Mouse (Mus musculus) cerebellum, adult 18-20 months (tissue): ENCODE data around the gene Dnaaf3.
A peak's percentile ranks its signal among the peaks of the same experiment; 100 is the strongest.
"Not testable (repeated sequence)": the region's sequence is repeated elsewhere in the genome, so short reads cannot be mapped to it uniquely, and the experiment has no call there.

ENCODE experiments used
- DNase-seq, 2 experiments: peaks; one replicate each; pipeline ENCODE4 v3.0.0; 2021

Dnaaf3 gene

DNA sequence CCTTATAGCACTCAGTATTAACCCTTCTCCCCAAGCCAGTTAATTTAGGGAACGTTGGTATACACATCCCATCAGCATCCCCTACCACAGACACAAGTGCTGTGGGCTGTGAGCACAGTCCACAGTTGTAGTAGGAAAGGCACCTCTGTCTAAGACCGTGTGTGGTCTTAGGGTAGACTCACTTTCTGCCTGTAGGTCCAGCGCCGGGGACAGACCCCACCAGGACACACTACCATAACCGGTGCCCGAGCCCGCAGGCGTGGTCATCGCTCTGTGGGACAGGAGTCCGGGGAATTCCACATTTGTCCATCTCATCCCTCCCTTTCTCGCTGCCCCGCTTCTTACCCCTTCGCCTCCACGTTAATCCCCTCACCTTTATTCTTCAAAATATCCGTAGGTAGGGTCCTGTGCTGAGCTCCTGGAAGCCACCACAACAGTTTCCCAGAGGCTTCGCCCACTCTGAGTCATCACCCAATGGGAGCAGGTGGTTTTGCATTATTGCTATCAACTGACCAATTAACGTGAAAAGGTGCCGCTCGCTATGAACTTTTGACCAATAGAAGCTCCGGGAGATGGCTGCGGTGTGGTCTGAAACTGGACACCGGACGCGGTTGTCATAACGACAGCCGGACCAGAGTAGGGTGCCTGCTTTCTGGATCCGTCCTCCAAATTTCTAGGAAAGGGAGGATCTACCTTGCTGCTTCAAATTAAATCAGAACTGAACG lies at the start of gene Dnaaf3:
Dnaaf3 (minus strand) TSS at position 449 of the 725 bp plus-strand sequence.
- DNase-seq, result no peak

DNA sequence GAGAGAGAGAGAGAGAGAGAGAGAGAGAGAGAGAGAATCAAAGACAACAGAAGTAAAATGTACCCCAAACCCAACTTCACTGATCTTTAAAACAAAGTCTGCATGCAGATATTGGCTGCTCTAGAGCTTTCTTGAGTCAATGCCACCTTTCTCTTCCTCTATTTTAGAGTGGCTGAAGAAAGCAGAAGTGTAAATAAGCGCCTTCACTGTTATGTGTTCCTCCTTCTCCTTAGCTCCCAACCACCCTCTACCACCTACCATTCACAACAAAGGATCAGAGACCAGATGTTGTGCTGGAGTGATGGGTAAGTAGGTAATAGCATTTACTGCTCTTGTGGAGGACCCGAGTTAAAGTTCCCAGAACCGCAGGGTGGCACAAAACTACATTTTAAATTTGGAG lies 49.2 kb upstream of the Dnaaf3 start:
- not testable (repeated sequence) for DNase-seq

DNA sequence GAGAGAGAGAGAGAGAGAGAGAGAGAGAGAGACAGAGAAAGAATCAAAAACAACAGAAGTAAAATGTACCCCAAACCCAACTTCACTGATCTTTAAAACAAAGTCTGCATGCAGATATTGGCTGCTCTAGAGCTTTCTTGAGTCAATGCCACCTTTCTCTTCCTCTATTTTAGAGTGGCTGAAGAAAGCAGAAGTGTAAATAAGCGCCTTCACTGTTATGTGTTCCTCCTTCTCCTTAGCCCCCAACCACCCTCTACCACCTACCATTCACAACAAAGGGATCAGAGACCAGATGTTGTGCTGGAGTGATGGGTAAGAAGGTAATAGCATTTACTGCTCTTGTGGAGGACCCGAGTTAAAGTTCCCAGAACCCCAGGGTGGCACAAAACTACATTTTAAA lies 40.1 kb upstream of the Dnaaf3 start:
- not testable (repeated sequence) for DNase-seq

DNA sequence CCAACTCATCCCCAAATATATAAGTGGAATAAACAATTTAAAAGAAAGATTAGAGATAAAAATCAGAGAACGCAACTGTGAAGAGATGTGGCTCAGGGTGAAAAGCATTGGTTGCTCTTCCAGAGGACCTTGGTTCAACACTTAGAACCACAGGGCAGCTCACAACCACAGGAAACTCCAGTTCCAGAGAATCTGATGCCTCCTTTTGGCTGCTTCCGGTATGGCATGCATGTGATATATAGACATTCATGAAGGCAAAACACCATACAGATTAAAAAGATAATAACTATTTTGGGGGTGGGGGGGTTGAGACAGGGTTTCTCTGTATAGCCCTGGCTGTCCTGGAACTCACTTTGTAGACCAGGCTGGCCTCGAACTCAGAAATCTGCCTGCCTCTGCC lies 30.4 kb upstream of the Dnaaf3 start:
- no peak for DNase-seq

DNA sequence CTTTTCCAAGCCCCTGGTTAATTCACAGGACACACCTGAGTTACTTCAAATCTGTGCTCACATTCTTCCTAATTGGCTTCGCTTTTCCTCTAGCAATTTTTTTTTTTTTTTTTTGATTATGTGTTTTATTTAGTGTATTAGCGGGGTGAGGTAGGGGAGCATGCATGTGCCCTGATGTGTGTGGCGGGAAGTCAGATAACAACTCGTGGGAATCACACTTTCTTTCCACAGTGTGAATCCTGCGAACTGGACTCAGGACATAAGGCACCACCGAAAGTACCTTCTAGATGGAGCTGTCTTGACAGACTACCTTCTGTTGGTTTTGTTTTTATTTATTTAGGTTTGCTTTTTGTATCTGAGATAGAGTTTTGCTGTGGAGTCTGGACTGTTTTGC lies 24.9 kb upstream of the Dnaaf3 start:
- no peak for DNase-seq

DNA sequence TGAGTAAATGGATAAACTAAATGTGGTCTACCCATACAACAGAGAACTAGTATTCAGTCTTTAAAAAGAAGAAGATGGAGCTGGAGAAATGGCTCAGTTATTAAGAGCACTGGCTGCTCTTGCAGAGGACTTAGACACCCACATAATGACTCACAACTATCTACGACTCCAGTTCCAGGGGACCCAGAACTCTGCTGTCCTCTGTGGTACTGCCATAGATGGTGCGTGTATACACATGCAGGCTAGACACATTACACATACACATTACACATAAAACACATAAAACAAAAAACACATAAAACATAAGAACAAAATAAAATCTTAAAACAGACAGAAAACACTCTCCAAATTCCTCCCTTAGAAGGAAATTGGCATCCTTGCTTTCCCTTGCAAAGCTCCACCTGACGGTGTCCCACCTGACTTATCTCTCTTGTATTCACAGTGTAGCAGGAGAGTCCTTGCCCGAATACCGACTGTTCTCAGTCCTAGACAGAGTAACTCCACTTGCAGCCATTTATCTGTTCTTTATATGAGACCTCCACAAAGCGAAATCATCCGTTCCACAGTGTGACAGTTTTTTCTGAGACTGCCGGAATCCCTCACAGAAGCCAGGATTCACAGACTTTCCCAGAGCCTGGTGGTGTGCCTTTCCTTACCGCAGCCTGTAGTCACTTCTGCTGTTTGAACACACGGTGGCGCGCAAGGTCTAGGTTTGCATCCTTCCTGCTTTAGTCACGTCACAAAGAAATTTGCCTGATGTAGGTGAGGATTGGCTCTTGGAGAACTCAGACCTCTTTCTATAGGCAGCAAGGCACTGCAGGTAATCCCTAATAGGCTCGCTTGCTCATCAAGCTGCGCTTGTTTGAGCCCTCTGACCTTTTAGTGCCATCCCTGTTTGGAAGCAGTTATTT lies 24.3 kb upstream of the Dnaaf3 start:
- DNase-seq, result peak; percentile 85 to 87

DNA sequence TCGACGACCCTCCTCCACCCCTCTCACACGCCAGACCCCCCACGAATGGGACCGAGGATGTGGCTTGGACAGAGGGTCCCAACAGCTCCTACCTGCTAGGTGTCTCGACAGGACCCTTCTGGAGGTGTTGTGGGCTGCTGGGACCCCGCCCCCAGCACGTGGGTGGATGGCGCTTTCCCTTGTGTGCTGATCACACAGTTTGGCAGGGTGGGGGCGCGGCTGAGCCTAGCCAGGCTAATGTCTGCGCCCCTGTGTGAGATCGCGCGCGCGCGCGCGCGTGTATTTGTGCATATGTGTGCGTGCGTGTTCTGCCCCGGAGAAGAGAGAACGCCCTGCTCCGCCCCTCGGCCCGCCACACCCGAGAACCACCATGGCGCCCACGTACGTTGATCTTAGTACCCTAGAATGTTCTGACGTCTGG lies 15.0 kb upstream of the Dnaaf3 start, which contains the start of gene Syt5:
Syt5 (minus strand) TSS at position 321 of the 421 bp plus-strand sequence.
- DNase-seq, result peak; percentile 37 to 46

DNA sequence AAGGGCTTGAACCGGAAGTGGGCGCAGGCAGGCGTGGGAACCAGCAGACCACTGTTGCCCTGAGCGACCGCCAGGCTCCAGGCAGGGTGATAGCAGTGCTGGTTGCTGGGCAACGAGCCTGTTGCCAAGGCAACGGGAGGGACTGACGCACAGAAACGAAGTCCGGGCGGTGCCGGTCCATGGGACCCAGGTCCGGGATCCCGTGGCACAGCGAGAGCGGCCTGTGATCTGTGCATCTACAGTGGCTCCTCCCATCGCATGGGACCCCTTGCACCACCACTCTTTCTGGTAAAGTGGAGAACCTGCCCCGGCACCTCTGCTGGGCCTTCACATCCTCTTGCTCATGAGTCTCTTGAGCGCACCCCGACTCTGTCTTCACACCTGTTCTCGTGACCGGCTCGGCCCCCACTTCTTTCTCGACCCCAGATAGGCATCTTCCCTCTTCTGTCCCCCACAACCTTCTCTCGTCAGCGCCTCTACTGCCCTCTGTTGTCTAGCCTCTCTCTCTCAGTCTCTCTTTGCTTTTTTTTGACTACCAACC lies 14.4 kb upstream of the Dnaaf3 start:
- DNase-seq, result peak; percentile 87 to 88

DNA sequence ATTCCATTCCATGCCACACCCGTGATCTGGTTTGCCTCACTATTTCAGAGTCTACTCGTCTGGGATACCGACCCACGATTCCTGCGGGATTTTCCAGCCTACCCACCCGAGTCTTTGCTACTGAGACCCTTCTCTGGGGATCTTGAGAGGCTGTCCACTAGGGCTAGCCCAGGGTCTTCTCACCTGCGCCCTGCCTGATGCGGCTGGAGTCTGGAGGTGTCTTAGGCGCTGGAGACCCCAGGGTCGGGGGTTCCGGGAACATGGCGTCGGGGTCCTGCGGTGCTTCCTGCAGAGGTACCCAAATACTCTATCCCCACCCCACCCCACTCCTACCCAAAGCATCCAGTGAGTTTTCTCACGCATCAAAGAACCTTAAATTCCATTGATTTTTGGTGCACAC lies 13.8 kb upstream of the Dnaaf3 start:
- no peak for DNase-seq

DNA sequence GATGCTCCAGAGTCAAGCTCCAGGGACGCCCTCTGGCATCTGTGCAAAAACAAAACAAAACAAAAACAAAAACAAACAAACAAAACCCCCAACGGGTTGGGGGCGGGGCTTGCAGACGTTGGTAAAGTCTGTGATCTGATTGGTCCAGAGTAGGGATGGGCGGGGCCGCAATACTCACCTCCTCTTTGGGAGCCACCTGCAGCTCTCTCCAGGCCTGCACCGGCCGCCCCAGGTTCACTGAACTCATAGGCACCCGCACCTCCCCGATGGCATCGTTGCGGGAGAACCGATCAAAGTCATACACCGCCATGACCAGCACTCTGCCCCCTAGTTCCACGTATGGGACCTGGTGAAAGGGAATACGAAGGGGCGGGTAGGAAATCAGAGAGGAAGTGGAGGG lies 9.8 kb upstream of the Dnaaf3 start:
- DNase-seq, result no peak

DNA sequence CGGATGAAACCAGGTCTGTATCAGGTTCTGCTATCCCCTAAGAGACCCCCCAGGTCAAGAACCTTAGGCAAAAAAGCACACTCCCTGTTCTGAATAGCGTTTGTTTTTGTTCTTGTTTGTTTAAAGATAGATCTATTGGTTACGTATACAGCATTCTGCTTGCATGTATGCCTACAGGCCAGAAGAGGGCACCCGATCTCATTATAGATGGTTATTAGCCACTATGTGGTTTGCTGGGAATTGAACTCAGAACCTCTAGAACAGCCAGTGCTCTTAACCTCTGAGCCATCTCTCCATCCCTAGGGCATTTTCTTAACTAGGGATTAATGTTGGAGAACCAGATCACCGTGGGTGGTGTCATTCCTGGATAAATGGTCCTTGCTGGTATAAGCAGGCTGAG lies 9.1 kb upstream of the Dnaaf3 start:
- DNase-seq, result no peak

DNA sequence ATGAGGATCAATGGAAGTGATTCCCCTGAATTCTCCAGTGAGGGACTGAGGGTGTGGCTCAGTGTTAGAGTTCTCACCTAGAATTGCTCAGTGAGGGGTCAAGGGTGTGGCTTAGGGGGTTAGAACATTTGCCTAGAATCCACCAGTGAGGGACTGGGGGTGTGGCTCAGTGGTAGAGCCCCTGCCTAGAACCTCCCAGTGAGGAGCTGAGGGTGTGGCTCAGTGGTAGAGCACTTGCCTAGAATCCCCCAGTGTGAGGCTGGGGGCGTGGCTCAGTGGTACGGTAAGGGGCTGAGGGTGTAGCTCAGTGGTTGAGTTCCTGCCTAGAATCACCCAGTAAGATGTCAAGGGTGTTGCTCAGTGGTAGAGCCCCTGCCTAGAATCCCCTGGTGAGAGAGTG lies 6.8 kb upstream of the Dnaaf3 start:
- no peak for DNase-seq

DNA sequence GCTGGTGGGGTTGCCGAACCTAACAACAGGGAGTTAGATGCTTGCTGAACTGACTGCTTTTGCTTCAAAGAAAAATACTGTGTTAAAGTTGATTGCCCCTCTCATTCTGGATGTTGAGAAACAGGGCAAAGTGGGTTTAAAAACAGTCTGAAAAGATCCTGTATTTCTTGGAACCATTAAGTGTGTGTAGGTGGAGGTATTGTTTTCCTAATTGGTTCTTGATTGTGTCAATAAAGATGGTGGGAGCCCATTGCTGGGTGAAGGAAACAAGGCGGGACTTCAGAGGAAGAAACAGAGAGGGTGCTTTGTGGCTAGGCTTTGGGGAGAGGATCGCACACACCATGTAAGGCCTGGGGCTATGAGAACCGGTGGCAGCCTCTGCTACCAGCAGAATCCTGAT lies 4.9 kb upstream of the Dnaaf3 start:
- no peak for DNase-seq

DNA sequence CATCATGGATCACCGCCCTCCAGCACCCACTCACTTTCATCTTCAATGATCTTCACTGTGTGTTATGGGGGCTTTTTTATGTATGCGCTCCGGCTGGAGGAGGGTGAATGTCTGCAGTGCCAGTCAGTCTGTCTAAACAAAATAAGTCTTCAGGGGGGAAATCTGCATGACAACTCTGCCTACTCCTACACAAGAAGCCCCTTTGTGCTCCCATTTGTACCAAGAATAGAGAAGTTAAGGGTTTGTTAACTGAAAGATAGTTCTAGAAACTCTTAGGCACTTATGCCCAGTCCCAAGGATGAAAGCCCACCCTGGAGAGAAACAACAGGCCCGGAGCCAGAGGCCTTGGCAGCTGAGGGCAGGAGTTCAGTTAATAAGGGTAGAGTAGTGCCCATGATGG lies 4.1 kb upstream of the Dnaaf3 start:
- no peak for DNase-seq

DNA sequence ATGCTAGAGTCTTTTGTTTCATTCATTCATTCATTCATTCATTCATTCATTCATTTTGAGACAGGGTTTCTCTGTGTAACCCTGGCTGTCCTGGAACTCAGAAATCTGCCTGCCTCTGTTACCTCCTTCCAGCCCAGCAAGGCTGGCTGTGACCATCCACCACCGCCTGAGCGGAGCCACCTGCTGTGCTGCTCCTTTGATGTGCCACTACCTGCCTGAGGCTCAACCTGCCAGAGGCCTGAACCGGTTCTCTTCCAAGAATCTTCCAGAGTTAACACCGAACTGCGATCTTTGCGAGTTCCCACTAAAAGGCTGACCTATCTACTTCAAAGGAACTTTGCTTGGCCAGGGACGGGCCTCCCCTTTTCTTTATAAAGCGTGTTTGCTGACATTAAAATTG lies 2.1 kb downstream of the Dnaaf3 start:
- DNase-seq, result not testable (repeated sequence)

DNA sequence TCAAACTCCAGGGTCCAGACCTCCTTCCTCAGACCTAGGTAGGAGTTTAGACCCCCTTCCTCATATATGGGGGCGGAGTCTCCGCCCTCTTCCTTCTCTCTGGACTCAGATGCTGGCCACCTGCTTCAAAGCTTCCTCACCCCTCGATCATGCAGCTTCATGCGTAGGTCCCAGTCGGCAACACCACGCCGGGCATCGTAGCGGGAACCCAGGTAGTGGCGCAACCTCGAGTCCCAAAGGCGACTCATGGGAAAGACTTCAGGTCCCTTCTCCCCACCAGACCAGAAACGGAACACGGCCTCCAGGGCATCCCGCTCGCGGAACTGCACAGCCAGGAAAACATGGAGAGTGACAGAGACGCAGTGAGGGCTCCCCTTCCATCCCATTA lies 5.0 kb downstream of the Dnaaf3 start:
- no peak for DNase-seq

DNA sequence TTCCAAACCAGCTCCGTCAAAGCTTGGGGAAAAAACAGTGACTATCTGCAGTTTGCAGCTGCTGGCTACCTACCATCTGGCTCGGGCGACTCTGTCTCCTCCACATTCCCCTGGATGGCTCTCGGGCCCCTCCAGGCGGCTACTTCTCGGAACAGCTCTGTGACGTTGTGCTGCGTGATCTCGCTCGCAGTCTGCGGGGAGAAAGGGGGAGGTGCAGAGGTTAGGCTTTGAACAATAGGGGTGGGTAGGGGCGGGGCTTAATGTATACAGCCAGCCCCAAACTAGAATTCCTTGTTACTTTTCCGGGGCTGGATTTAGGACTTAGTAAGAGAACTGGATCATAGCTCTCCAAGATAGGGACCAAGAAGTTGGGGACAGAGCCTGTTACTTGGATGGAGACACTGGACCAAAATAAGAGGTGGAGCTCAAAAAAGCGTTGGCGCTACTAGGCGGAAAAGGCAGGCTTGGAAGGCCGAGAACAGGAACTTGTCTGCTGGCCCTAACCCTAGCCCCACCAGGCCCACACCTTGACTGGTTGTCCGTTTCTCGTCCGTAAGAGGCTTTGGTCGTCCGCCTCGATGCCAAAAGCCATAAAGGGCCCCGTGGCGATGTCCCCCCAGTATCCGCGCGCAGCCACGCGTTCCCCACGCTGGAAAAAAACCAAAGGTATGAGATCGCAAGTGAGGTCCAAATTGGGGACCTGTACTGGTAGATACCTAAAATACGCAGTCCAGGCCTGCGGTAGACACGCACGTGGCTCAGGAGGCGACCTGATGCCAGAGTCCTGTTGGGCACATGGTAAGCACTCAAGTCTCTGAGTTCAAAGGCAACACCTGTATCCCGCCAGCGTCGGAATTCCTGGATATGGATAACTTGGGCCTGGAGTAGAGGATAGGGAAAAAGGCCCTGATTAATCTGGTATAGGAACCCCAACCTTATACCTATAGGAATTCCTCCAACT lies 5.6 kb downstream of the Dnaaf3 start:
- peak; percentile 67 to 80 for DNase-seq

DNA sequence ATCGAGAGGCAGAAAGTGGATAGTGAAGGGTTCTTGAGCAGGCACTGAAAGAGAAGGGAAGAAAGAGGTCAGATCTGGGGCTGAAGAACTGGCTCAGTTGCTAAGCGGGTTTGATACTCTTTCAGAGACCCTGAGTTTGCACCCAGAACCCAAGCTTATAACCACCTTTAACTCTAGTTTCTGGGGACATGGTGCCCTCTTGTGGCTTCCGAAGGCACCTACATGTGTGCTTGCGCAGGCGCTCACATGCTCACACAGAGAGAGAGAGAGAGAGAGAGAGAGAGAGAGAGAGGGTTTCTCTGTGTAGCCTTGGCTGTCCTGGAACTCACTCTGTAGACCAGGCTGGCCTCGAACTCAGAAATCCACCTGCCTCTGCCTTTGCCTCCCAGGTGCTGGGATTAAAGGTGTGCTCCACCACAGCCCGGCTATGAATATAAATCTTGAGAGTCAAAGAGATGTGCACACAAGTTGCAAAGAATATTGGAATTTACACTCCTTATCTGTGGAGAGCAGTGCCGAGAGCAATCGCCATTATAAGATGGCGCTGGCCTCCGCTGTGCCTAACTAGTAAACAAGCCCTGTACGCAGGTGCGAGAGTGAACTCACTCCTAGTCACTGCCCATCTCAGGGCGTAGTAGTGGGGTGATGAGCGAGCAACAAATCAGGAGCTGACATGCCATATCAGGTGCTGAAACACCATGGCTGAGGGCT lies 7.9 kb downstream of the Dnaaf3 start, which contains the start of gene Tnni3:
Tnni3 (minus strand) TSS at position 18 of the 711 bp plus-strand sequence.
- peak; percentile 42 to 54 for DNase-seq

DNA sequence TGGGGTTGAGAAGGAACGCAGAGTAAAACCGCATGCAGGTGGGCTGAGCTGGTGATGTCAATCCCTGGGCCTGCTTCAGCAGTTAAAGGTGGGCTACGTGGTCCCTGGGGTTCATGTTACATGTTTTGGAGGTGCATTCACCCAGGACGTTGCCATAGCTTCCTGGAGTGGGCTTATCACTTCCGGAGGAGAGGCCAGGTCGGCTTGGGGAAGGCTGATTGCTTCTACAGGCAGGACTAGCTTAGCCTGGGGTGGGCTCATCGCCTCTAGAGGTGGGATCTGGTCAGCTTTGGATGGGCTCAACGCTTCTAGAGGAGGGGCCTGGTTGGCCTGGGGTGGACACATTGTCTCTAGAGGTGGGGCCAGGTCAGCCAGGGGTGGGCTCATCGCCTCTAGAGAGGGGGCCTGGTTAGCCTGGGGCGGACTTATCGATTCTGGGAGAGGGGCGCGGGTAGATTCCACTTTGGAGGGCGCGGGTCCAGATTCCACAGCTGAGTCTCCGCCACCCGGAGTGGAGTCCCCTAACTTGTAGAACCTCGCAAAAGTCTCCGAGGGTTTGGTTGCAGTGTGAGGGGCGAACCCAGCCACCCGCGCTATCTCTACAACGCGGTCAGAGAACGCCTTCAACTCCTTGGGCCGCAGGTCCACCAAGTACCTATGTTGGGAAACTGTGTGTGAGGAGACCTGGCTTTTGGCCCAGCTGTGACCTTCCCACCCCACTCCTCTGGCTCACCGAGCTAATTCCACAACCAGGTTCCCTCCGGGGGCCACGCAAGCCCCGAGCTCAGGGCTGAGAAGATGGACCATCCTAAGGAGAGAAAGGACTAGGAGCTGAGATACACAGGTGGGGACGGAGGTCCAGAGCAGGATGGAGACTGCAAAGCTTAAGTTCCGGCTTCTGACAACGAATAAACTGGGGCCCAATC lies 8.8 kb downstream of the Dnaaf3 start:
- DNase-seq, result no peak

DNA sequence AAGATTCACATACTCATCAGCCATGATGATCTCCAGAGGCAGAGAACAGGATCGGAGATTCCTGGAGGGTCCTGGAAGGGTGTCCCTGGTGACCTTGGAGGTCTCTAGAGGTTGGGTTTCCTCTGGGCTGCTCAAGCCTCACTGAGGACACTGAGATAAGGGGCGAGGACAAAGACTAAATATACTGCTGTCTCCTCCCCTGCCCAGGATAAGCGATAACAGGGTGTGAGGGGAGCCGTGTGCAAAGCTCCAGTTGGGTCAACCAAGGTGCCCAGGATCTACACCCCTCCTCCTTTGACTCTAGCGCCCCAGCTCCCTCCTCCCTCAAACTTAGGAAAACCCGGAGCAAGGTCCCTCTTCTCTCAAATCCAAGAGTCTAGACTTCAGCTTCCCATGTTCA lies 10.0 kb downstream of the Dnaaf3 start:
- no peak for DNase-seq
